Mouse (Mus musculus): ENCODE data around the gene Nkx1-2.

Gene Nkx1-2

DNA sequence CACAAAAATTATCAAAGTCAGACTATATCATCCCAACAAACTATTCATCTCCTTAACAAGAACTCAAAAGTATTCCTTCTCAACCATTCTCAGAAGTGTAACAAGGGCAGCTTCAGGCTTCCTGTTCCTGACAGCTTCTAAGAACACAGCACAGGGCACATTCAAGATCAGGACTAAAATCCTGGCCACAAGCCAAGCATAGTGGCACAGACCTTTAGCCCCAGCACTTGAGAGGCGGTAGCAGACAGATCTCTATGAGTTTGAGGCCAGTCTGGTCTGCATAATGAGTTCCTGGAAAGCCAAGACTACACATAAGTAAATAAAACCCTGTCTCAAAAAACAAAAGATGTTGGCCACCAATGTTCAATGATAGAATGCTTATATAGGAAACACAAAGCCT, 33.6 kb downstream of the Nkx1-2 start:
- no peak for DNase-seq (ENCODE audit: extremely low spot score)

DNA sequence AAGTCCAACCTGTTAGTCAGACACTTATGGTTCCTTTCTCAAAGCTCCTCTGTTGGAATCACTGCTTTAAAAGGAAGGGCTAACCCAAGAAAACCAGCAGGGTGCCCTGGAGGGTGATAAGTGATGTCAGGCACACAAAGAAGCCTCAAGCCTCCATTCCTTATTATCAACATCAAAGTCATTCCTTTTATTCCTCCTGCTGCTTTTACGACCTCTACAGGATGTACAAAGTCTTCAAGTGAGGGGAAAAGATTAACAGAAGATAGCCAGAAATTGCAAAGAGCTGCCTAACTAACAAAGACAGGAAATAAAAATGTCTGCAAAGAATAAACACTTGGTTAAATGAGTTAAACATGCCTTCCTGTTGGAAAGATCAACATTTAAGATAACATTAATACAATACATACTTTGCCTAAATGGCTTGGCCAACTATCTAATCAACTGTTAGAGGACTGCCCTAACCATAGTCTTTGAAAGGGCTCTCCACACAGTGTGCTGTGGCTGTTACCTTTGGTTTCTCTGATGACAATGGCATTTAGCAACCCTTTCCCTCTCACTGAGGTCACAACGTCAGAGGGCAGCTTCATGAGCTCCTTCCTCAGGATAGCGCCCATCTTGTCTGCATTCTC, 40.2 kb downstream of the Nkx1-2 start:
- no peak for DNase-seq (ENCODE audit: extremely low spot score)

DNA sequence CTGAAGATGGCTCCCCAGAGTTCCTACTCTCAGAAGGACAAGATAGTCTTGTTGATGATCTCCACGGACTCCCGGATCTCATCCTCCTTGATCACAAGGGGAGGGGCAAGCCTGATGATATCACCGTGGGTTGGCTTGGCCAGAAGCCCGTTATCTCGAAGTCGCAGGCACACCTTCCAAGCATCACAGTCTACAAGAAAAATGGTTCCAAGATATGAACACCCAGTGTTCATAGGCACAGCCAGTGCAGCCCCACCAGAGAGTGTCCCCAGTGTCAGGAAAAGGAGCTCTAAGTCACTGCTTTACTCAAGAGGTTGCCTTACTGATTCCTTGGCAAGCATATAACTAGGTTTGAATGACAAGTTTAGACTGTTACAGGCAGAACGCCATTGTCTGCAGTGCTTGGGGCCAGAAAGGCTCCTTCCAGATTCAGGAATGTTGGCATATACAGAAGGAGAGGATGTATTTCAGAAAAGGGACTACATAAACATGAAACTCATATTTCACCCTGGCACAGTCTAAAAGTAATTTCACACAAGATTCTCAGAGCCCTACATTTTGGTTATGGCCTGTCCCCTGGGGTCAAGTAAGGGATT, 41.2 kb downstream of the Nkx1-2 start:
- no peak for DNase-seq (ENCODE audit: extremely low spot score)

DNA sequence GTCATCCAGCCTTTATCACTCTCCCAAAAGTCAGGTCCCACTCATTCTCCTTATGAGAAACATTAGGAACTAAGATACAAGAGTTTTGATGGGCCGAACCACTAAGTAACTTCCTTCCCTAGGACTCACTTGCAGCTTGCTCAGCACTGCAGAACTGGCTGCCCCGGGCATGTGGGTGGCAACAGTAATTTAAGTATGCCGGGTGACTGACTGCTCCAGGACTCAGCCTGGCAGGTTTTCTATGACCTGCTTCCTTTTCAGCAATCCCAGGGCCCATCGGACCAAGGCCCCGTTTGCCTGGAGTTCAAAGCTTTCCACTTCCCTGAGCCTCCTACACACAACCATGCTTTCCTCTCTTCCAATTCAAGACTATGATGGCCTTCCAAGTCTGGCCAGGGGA, 42.9 kb downstream of the Nkx1-2 start:
- DNase-seq (ENCODE audit: extremely low spot score), result no peak

DNA sequence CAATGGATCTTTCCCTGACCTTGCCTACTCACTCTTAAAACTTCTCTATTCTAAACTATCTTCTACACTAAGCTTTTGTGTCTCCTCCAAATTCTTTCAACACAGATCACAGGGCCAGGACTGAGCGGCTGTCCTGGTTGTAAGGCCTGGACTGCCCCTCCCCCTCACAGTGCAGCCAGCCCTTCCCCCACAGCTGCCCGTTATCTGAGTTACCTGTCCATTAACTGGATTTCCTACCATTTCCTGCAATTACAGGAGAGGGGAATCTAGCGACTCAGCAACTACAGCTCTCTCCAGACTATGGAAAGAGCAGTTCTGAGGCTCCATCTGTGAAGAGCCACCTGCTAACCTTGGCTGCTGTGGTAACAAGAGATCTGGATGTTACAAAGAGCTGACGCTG, 43.5 kb downstream of the Nkx1-2 start:
- no peak for DNase-seq (ENCODE audit: extremely low spot score)

DNA sequence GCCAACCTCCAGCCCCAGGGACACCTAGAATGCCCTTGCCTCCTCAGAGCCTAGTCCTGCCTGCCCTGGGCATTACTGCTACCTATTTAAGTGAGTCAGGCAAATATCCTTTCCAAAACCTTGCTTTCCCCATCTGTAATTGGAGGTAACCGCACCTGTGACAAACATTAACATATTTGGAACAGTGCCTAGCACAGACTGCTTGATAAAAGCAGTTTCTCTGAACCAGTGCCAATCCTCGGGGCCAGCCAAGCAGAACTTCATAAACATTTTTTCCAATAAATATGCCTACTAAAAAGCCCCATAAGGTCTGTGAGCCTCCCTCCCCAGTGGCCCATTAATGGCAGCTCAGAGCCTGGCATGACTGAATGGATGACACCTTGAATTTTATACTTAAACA, 45.3 kb downstream of the Nkx1-2 start:
- DNase-seq (ENCODE audit: extremely low spot score), result no peak

DNA sequence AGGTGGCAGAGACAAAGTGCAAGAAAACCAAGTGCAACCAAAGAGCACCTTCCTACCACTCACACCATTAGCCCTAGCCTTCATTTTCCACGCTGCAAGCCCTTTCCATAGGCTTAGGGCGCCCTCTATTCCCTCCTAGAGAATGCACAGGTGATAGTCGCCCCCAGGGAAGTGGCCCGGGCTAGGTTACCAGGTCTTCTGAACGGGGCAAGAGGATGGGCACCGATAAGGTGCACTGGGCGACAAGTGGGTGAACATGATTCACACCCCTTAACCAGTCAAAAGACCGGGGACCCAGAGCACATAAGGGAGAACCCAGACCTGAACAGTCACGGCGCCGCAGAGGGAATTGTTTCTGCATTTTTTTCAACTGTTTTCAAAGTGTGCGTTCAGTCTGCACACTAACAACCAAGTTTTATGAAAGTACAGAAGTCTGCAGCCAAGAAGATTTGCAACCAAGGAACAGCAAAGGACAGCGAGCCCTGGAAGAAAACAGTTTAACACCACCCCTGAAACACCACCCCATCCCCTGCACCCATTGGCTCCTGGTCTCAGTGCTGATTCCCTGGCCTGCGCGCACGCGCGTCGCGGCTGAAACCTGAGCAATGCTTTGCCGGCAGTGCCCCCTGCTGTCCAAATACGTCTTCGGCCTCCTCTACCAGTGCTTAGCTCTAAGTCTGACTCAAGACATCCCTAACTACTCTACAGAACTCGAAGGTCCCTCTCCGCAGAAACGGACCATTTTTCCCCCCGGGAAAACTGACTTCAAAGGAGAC, 47.9 kb downstream of the Nkx1-2 start:
- DNase-seq (ENCODE audit: extremely low spot score), result peak; percentile 93

DNA sequence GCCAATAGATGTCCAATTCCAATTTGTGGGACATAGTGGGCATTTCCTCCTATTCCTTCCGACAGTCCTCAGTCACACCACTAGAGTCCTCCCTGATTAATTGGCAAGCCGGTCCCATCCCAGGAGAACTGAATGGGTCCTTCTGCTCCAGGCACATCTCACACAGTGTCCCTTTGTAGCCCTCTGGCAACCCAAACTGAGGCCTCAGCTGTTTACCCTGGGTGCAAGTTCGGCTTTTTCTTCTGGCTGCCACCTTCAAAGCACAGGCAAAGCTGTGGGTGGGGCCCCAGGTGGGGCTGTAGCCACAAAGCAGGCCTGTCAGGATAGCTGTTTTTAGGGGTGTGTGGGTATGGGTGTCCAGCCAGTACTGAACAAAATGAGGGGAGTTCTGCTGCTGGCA, 52.3 kb downstream of the Nkx1-2 start:
- no peak for DNase-seq (ENCODE audit: extremely low spot score)
